Mouse (Mus musculus) embryonic fibroblast, embryonic 13.5 days (primary cell): ENCODE data around the gene Ttc41. TPM values are rescaled to one million over a fixed set of nuclear protein-coding genes. Genes with fewer than 3 reads are reported as not detected.
"Not testable (repeated sequence)": the region's sequence is repeated elsewhere in the genome, so short reads cannot be mapped to it uniquely, and the experiment has no call there.

Experiments used
- H3K27ac ChIP-seq: 2 replicates; pipeline ENCODE4 v1.5.1; 2012; ENCODE audit warnings: low read length, control low read depth, inconsistent platforms; ENCODE audit not compliant: insufficient read depth
- H3K4me1 ChIP-seq: 2 replicates; pipeline ENCODE4 v1.6.1; 2011; ENCODE audit warnings: low read length; ENCODE audit not compliant: control insufficient read depth, insufficient read depth
- H3K4me3 ChIP-seq: 2 replicates; pipeline ENCODE4 v1.5.1; 2011; ENCODE audit warnings: mild to moderate bottlenecking, control low read depth, low read length; ENCODE audit not compliant: insufficient read depth
- CTCF ChIP-seq: IDR thresholded peaks from 2 replicates; pipeline ENCODE4 v1.5.1; 2011; ENCODE audit warnings: mild to moderate bottlenecking, control low read depth, low read length, moderate library complexity, borderline replicate concordance; ENCODE audit not compliant: insufficient read depth
- POLR2A ChIP-seq: IDR thresholded peaks from 2 replicates; pipeline ENCODE4 v1.6.1; 2011; ENCODE audit warnings: low read depth, mild to moderate bottlenecking, control low read depth, low read length, moderate library complexity
- polyA plus RNA-seq: library from polyadenylated mRNA; stranded (reverse); fragments of >200 nt; gene quantifications from 2 replicates; pipeline ENCODE4 v1.2.4, GENCODE M21; 2011; ENCODE audit warnings: low read depth; ENCODE audit not compliant: missing spikeins, insufficient read length

Ttc41 gene
- 1.1 and 1.9 TPM in 2 replicates for polyA plus RNA-seq

DNA sequence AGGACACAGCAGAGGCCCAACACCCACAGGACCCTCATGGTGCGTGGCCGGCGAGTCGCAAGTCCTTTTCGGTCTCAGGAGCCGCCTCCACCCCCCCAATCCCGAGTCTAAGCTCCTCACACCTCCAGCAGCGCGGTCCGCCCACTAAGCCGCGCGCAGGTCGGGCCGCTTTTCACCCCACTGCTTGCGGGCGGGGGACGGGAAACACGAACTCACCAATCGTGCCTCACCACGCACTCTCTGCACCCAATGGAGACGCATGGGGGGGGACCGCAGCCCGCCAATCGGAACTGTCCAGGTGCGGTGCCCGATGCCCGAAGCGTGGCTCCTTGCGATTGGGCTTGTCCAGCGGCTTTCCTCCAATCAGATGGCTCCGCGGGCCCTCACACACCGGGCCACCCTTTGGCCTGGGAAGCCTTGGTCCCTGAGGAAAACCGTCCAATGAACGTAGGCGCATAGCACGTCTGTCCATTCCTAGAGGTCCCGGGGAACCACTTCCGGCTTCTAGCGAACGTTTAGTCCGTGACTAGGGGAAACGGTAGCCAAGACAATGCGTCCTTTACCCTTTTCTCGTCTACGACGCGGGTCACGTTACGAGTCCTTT lies at the start of gene Ttc41, which contains the start of gene Hsp90b1:
Gene Ttc41, plus strand, starts transcription at position 494 of the 604 bp plus-strand sequence.
Gene Hsp90b1, minus strand, starts transcription at position 192 of the 604 bp plus-strand sequence.
- TF ChIP-seq POLR2A (peak; percentile 98), CTCF (no peak)
- Histone ChIP-seq H3K4me1 (peaks cover 18% of the 10 kb centered on the region), H3K4me3 (peak within 1 kb of the TSS; percentile 88), H3K27ac (peak within 1 kb of the TSS; percentile 96)

DNA sequence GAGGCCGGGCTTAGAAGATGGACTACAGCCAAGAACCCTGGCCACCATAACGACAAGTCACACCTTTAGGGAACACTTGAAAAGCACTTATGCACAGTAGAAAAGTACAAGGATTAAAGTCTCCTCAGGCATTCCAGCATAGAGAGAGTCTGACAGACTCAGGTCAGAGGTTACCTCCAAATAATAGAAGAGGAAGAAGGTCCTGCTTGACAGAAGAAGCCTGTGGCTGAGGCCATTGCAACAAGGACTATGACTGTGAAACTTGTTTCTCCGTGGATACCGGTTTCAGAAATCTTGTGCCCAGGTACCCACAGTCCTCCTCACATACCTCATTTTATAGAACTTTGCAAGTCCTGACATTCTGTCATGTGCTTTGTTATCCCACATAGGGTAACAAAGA lies 35.1 kb upstream of the Ttc41 start:
- not testable (repeated sequence) for H3K27ac ChIP-seq, H3K4me1 ChIP-seq, H3K4me3 ChIP-seq

DNA sequence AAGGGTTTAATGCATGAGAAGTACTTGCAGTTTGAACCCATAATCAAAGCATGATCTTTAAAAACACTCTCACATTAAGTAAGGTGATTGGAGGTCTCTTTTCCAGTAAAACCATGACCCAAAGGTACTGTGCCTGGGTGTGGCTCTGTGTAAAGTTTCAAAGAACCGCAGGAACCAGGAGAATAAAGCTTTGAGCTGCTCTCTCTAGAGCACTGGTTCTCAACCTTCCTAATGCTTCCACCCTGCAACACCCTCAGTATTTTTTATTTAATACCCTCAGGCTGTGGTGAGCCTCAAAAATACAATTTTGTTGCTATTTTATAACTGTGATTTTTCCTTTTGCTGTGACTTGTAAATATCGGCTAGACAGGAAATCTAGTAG lies 20.8 kb upstream of the Ttc41 start:
- not testable (repeated sequence) for H3K4me3 ChIP-seq, H3K27ac ChIP-seq, H3K4me1 ChIP-seq

DNA sequence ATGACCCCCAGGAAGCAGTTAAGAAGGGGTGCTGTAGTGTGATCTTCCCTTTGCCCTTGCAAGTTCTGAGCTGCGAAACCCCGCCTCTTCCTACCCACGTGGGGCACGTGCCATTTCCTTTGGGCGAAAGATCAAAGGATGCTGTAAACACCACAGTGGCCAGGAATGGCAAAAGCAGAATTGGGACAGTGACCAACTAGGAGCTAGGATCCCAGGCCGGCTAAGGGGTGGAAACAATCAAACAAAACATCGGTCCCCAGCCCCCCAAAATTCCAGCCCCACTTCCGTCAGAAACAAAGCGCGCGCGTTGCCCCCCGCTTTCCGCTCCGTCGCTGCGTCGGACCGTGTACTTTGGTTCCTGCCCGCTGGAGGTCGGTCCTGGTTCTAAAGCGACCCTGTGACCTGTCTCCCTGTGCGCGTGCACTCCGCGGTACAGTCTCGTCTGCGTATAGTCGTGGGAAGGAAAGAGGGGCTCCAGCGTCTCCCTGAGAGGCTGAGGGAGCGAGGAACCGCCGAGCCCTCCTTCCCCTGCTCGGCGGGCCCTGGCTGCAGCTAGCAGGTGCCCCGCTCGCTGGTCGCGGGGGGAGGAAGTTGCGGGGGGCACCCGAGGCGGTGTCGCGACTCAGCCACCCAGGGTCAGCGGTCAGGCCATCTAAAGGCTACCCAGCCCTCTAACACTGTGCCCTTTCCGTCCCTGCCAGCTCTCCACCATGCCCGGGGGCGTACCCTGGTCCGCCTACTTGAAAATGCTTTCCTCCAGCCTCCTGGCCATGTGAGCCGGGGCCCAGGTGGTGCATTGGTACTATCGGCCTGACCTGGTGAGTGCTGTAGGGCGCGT lies 20.2 kb upstream of the Ttc41 start:
- TF ChIP-seq POLR2A, result peak; percentile 34
- peak overlapping the region; percentile 11; the same call in 1 of the 2 replicates for H3K27ac ChIP-seq

GRCm38 (mm10) chr10:86686017-86686360 lies 19.6 kb upstream of the Ttc41 start:
- H3K27ac ChIP-seq, H3K4me1 ChIP-seq: not testable (repeated sequence)

More for the DNA sequence above, 20.2 kb upstream of the Ttc41 start:
- not testable (repeated sequence) for H3K4me1 ChIP-seq
- H3K4me3 ChIP-seq, result peak overlapping the region; percentile 45

GRCm38 (mm10) chr10:86700251-86700650 lies 5.4 kb upstream of the Ttc41 start:
- no peak for TF ChIP-seq POLR2A
- TF ChIP-seq CTCF, result no peak
- Histone ChIP-seq H3K4me1 (peaks cover 26% of the 10 kb centered on the region), H3K27ac (no peak overlapping the region), H3K4me3 (peak overlapping the region; percentile 30)

More at GRCm38 (mm10) chr10:86686017-86686360, 19.6 kb upstream of the Ttc41 start:
- peak overlapping the region; percentile 45 for H3K4me3 ChIP-seq

DNA sequence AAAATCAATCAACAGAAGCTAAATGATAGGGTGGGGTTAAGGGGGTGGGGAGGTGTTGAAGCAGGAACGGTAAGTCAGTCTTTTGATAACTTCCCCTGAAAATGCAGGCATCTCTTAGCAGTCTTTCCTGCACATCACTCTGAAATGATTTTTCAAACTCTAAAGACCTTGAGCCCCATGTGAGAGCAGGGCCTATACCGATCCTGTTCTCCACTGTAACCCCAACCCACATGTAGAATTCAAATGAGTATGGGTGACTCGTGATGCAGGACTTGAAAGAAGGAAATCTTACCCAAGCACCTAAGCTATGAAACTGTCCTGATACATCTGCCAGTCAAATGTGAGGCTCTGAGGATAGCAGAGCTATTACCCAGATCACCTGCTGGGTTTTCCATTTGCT lies 4.6 kb upstream of the Ttc41 start:
- Histone ChIP-seq H3K4me3 (peak overlapping the region; percentile 12), H3K4me1 (peaks cover 22% of the 10 kb centered on the region)
- TF ChIP-seq POLR2A (no peak), CTCF (no peak)

GRCm38 (mm10) chr10:86702312-86702920 lies 3.2 kb upstream of the Ttc41 start:
- peak overlapping the region; percentile 56 for H3K4me3 ChIP-seq
- H3K4me1 ChIP-seq, result peaks cover 22% of the 10 kb centered on the region
- H3K27ac ChIP-seq, result no peak overlapping the region
- TF ChIP-seq POLR2A (no peak), CTCF (no peak)

More for the DNA sequence above, 4.6 kb upstream of the Ttc41 start:
- no peak overlapping the region for H3K27ac ChIP-seq

- TF ChIP-seq POLR2A (no peak), CTCF (no peak)
These were observed 2.2 kb upstream of the Ttc41 start for GRCm38 (mm10) chr10:86703375-86703774.

GRCm38 (mm10) chr10:86704141-86704540 lies 1.5 kb upstream of the Ttc41 start:
- H3K4me1 ChIP-seq, result peaks cover 22% of the 10 kb centered on the region
- peak; percentile 13; the same call in 1 of the 2 replicates for TF ChIP-seq POLR2A
- no peak for TF ChIP-seq CTCF
- peak overlapping the region; percentile 88 for H3K4me3 ChIP-seq
- H3K27ac ChIP-seq, result no peak overlapping the region

More at GRCm38 (mm10) chr10:86703375-86703774, 2.2 kb upstream of the Ttc41 start:
- Histone ChIP-seq H3K4me1 (peaks cover 22% of the 10 kb centered on the region), H3K27ac (no peak overlapping the region), H3K4me3 (peak overlapping the region; percentile 88)
